Mouse (Mus musculus): ENCODE results near the gene Plb1.

Plb1 gene

DNA sequence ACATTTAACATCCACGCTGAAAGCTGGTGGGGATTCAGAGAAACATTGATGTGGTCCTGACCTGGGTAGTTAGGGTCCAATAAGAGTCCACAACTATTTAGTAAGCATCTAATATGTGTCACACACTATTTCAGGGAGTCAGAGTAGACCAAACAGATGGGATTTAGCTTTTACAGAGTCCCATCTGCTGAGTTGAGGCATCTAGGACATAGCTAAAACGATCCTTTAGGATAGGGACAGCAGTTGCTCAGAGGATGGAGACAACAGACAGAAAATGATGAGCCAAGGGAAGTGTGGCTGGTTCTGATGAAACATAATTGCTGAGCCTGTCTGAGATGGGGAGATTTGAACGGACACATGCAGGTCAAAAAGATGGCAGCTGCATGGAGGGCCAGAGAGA, 106.3 kb downstream of the Plb1 start:
- no peak for TF ChIP-seq GATA4 (IDR thresholded peaks at IDR 0.05; ENCODE audit: insufficient replicate concordance, low read length)

DNA sequence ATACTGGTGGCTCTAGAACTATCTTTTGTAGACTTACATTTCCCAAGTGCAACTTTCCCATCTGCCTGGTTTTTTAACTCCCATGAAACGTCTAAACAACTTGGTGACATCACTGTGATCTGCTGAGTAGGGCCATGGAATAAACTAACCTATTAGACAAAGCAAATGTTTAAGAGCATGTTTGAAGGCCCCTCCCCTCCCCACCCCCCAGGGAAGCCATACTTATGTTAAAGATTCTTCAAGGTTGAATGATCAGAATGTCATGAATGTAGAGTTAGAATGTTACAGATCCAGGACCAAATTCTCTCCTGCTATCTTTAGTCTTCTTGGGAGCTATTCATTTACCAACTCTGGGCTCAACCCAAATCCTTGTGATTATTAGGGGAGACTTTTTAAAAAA, 107.7 kb downstream of the Plb1 start:
- no peak for TF ChIP-seq GATA4 (IDR thresholded peaks at IDR 0.05; ENCODE audit: insufficient replicate concordance, low read length)

DNA sequence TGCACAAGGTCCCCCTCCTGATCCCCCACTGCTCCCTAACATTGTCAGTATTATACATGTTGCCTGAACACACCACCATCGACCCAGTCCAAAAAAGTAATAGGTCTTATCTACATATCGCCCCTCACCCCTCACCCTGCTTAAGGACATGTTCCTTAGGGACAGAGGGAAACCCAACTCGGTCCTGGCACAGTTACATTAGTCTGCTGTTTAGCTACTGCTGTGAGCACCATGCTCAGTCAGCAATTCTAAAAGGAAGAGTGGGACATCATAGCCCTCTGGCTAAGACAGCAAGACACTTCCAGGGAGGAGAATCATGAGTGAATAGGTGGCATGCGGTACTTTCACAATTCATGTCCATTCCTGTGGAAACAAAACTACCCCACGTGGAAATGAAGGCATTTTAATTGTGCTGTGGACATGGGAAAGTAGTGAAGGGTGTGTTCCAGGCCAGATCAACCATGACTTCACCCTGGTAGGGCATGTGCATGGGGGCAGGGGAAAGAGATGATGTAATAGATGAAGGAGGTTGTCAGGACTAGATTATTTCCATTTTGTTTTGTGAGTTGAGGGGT, 110.3 kb downstream of the Plb1 start:
- TF ChIP-seq GATA4 (IDR thresholded peaks at IDR 0.05; ENCODE audit: insufficient replicate concordance, low read length), result no peak

DNA sequence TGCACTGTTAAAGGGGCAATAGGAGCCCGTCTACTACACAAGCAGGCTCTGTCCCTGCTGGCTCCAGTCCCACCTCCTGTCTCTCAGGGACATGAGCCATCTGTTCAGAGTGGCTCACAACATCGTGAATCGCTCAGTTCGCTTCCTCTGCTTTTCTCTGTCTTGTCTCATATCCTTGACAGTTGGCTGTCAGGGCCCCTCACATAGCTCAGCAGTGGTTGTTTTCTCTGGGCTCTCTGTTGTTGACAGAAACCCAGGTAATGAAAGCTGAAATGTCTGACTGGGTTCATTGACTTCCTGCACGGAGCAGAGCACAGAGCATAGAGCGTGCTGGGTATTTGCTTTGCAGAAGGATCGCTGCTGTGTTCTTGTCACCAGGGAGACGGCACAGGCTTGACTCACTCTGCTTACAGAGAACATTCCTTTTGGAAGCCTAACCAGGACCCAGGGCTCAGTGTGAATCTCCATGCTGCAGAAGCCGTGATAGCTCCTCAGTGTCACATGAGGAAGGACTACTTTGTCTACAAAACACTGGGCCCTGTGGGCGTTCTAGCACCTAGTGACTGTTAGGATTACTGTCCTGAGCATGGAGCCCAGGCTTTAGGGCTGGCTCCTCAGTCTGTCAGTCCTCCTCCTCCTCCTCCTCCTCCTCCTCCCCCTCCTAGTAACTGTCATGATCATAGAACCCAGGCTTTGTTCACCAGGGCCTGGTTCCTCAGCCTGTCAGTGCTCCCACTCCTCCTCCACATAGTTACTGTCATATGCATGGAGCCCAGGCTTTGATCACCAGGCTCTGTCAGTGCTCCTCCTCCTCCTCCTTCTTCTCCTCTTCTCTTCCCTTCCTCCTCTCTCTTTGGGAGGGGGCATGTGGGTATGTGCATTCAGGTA, 113.8 kb downstream of the Plb1 start:
- no peak for TF ChIP-seq GATA4 (IDR thresholded peaks at IDR 0.05; ENCODE audit: insufficient replicate concordance, low read length)

DNA sequence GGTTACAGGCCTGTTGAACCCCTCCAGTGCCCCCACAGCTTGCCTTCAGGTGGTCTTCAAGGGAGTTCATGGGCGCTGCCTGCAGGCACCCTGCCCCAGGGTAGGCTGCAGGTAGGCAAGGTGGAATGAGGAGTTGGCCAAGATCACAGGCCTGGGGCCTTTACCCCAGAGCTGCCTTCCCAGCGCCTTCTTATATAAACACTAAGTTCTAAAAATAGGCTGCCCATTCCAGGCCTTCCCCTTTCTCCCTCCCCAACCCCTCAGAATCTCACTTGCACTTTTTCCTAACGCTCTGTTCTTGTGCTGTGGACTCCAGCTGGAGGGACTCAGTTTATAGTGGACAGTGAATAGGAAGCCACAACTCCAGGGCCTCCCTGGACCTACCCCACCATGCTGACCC, 117.2 kb downstream of the Plb1 start:
- no peak for TF ChIP-seq GATA4 (IDR thresholded peaks at IDR 0.05; ENCODE audit: insufficient replicate concordance, low read length)

DNA sequence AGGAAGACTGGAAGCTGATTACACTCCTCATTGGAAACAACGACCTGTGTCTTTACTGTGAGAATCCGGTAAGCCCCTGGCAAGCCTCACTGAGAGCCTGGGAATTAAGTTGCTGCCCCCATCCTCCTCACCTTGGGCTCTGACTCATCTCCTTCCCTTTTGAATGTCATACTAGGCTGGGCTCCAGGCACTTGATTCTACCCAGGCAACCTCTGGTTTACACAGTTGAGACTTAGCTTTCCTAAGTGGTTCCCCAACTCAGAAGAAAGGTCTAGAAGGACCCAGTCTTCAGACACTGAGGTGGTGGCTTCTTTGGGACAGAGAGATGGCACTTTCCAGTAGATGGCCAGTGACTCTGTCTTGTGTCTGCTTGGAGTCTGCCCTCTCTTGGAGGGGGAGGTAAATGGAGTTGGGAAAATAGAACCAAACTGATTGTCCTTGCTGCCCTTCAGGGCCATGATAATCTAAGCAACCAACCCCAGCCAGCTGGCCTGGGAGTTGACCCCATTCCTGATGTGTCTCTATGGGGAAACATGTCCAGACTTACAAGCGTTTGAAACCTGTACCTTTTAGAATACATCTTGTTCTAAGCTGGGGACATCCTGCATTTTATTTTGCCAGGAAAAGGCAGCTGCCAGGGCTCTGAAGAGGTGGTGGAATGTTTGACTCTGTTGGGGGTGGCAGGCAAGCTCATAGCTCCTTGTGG, 118.2 kb downstream of the Plb1 start:
- TF ChIP-seq GATA4 (IDR thresholded peaks at IDR 0.05; ENCODE audit: insufficient replicate concordance, low read length), result no peak

DNA sequence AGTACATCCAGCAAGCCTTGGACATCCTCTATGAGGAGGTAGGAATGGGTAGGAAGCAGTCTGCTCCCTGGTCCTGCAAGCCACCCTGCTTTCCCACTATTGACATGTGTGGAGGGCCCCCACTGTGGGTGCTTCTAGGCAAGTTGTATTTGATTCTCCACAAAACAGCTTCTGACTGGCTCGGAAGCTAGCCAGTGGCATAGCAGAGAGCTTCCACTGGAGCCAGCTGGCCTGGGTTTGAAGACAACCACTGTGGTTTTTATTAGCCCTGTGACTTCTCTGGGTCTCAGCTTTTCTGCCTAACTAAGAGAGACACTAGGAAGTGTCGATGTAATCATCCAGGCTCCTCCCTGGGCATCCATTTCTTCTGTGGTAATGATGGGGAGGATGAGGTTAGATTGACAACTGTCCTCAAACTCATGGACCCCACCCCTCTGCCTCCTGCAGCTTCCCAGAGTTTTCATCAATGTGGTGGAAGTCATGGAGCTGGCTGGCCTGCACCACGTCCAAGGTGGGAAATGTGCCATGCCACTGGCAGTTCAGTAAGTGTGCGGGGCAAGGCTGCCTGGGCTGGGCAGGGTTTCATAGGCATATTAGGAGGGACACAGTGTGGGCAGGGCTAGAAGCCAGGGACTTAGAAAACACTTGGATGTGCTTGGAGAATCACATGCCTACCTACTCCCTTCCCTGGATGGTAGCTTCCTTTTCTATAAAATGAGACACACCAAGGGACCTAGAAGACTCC, 119.4 kb downstream of the Plb1 start:
- TF ChIP-seq GATA4 (IDR thresholded peaks at IDR 0.05; ENCODE audit: insufficient replicate concordance, low read length), result no peak

DNA sequence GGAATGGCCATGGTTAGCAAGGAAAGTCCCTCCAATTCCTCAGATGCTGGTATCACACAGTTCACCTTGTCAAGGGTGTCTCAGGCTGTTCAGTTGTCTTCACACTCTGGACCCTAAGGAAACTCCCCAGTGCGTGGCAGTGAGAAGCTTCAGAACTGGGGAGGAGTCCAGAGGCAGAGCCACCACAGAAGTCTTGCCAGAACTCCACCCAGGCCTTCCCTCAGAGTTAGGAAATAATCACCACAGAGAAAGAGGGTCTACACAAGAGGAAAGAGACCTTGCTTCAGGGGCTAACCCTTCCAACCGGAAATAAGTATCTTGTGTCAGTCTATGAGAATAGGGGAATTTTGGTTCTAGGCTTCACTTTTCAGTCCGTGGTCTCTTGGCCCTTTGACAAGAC, 120.3 kb downstream of the Plb1 start:
- no peak for TF ChIP-seq GATA4 (IDR thresholded peaks at IDR 0.05; ENCODE audit: insufficient replicate concordance, low read length)

DNA sequence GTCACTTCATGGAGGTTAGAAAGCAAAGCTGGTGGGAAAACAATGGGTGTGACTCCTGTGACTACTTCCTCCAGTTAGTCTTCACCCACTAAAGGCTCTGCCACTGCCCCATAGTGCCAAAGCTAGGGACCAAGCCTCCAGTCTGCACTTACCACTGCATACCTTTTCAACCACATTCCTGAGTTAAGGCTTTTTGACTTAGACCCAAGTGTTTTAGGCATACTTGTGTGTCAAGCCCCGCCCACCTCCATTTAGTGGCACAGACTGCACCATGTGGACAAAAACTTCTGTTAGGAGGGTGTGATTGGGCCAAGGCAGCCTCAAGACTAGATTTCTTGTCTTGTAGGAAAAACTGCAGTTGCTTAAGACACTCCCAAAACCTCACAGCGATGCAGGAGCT, 120.8 kb downstream of the Plb1 start:
- TF ChIP-seq GATA4 (IDR thresholded peaks at IDR 0.05; ENCODE audit: insufficient replicate concordance, low read length), result no peak

DNA sequence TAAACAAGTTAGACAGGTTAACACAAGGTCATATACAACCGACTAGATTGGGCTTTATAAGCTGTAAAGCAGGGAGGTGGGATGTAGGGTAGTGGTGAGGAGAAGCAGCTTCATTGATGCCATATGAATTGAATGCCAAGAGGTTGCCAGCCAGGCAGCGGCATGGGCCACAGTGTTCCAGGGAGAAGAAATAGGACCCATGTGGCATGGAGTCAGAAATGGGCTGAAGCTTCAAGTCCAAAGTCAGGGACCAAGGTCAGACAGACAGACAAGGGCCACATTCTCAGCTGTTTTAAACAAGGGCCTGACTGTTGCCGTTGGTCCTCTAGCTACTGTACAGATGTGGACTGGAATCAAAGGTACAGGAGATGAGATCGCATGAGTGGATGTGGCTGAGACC, 128.0 kb downstream of the Plb1 start:
- no peak for TF ChIP-seq GATA4 (IDR thresholded peaks at IDR 0.05; ENCODE audit: insufficient replicate concordance, low read length)

DNA sequence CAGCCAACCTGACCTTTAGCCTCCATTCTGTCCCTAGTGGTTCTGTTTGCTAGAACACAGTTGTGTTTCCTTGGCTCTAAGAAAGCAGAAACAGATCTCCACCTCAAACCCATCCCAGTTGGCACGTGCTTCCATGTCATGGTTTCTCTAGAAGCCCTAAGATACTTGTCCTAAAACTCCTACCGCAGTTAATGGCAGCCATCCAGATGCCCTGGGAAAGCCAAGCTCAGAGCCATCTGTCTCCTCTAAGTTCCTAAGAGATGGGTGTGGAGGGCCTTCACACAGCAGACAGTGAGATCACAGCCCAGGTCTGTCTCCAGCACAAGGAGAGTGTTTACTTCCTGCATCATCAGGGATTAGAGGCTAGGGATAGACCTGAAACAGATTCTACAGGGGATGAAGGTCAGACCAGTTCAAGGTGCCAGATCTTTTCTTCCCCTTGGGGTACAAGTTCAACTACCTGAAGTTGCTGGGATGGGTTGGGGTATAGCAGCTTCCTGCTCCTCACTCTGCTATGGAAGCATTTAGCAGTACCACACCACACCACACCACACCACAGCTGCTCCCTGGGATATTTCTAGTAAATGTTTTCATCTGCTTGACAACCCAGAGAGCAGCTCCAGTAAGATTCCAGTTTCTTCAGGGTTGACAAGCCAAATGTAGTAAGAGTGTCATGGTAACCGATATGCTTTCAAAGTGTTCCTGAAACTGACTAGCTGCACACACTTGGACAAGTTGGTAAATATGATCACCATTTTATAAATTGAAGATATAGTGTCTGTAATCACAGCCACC, 129.1 kb downstream of the Plb1 start:
- no peak for TF ChIP-seq GATA4 (IDR thresholded peaks at IDR 0.05; ENCODE audit: insufficient replicate concordance, low read length)

DNA sequence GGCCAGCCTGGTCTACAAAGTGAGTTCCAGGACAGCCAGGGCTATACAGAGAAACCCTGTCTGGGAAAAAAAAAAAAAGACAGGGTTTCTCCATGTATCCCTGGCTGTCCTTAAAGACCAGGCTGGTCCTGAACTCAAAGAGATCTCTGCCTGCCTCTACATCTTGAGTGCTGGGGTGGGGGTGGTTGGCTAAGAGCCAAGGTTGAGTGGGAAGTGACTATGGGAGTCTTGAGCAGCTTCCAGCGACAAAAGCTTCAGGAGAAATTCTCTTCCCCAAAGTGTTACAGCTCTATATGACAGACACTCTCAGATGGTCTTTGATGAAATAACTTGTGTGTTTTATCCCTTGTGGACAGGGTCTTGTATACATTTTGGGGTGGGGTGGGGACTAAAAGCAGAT, 136.9 kb downstream of the Plb1 start:
- TF ChIP-seq GATA4 (IDR thresholded peaks at IDR 0.05; ENCODE audit: insufficient replicate concordance, low read length), result no peak

DNA sequence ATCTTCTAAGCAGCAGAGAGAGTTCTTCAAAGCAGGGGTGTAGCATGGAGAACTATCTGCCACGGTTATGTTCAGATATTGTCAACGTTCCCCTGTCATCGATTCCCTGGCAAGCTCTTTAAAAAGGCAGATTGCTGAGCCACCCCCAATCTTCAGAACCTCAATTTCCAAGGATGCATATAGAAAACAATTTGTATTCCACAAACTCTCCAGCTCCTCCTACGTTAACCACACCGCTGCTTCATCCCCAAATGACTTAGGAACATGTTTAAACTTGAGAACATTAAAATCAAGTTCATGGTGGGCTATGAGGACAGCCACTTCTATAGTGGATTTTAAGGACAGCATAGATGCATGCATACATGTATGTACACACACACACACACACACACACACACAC, 138.7 kb downstream of the Plb1 start:
- TF ChIP-seq GATA4 (IDR thresholded peaks at IDR 0.05; ENCODE audit: insufficient replicate concordance, low read length), result no peak

DNA sequence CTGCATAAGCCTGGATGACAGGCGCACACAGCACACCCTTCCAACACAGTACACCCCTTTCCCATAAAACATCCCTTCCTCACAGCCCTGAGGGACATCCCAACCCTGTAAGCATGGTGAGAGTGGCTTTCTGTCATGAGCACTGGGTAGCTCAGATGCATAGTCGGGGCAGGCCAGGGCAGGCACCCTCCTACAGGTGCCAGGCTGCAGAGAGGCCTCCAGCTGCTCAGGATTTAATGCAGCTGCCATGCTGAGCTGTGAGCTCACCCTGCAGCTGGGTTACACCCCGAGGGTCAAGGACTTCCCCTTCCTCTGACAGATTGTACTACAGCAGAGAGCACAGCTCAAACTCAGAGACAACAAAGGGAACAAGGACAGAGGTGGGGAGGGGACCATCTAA, 146.0 kb downstream of the Plb1 start:
- TF ChIP-seq GATA4 (IDR thresholded peaks at IDR 0.05; ENCODE audit: insufficient replicate concordance, low read length), result no peak

DNA sequence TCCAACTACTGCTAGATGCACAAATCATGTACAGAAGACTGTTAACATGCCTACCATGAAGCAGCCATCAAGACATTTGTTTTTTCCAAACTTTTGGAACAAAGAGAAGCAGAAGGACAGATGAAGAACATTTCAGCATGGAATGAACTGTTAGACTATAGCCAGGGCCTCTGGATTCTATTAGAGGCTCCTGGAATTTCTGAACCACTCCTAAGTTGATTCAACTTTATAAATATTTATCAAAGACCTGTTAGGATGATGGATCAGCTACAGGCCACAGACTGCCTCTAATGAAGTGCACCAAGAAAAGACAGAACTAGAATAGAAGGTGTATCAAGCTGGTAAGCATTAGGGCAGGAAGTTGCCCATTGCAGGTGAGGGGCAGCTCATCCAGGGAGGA, 156.1 kb downstream of the Plb1 start:
- TF ChIP-seq GATA4 (IDR thresholded peaks at IDR 0.05; ENCODE audit: insufficient replicate concordance, low read length), result no peak

All from liver, adult (tissue).